Comparison of ENCODE assay signal across 8 mouse cellular contexts in the genomic region with DNA sequence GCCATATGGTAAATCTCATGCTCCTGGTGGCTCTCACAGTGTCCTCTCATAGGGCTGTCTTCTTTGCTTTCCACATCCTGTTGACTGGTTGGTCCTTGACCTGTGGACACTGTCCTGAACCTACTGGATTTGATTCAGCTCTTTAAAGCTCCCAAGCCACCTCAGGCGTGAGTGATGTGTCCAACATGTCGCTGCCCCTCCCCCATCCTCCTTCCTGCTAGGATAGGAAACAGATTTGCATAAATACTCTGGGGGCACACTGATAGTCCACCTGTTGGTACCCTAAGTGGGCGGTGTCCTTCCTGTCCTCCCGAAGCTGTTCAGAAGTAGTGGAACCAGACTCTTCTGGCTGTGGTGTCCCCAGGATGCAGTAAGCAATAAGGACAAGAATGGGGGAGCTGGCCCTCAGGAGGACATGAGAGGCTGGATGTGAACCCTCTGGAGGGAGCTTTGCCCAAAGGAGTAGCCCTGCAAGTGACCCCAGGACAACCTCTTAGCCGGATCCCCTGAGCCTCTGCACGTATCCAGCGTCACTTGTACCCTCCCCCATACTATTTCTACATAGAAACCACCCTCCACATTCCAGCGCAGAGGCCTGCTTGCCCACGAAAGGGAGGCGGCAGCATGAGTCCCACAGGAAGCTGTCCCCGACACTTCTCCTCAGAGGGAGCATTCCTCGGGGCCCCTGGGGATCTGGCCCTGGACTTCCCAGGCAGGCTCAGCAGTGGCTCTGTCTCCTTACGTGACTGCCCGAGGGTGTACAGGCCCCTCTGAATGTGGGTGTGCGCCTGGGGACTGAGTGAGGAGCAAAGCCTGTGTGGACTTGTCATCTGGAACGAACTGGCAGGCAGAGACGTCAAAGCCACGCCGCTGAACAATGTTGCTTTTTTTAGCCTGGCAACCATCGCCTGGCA.
A peak's percentile ranks its signal among the peaks of the same experiment; 100 is the strongest.
DNase-seq lines count a peak whose midpoint lies in the region; ATAC-seq lines count a peak whose summit lies in the region.

No protein-coding gene starts in this region.

- peak overlapping the region; percentile 65 for H3K9ac ChIP-seq in heart, embryonic 16.5 days (ENCODE audit: low read length)

- H3K27me3 ChIP-seq in heart, embryonic 16.5 days (ENCODE audit: control insufficient read depth, insufficient read depth, low read length): no peaks in the 10 kb centered on the region

- H3K9me3 ChIP-seq in heart, embryonic 16.5 days (replicated peaks; ENCODE audit: control insufficient read depth, low read length): no peaks in the 10 kb centered on the region

- H3K36me3 ChIP-seq in heart, embryonic 16.5 days (ENCODE audit: control insufficient read depth, insufficient read depth): no peaks in the 10 kb centered on the region

- WGBS in heart, embryonic 16.5 days: 11% methylated on average over 20 of the region's 20 CpGs

- peak; percentile 36 for DNase-seq in gastrocnemius, adult 18-20 months (ENCODE audit: low spot score)
- DNase-seq in gastrocnemius, postnatal 4 days (ENCODE audit: low spot score in 2 of 2): no peak
- DNase-seq in embryo, embryonic 10.5 days (ENCODE audit: low spot score): peak; percentile 30
- peak; percentile 73 to 81 for DNase-seq in kidney, postnatal 25 days
- peak; percentile 61 for DNase-seq in lung, postnatal 14 days
- DNase-seq in yolk sac, embryonic 10.5 days (ENCODE audit: low spot score): peak; percentile 53
- DNase-seq in ovary, postnatal 10 days (ENCODE audit: low spot score): no peak

- H3K4me1 ChIP-seq in heart, embryonic 16.5 days (ENCODE audit: control insufficient read depth, insufficient read depth, low read length): peaks cover 30% of the 10 kb centered on the region

- H3K4me2 ChIP-seq in heart, embryonic 16.5 days (ENCODE audit: low read depth, low read length): peak overlapping the region; percentile 43

- no peak overlapping the region; the same call in 1 of the 2 replicates for H3K4me3 ChIP-seq in heart, embryonic 16.5 days (ENCODE audit: low read length)

- peak; percentile 92 for ATAC-seq in heart, embryonic 16.5 days (replicated peaks; ENCODE audit: extremely low read depth, insufficient read depth, low FRiP score)

- peak overlapping the region; percentile 98 for H3K27ac ChIP-seq in heart, embryonic 16.5 days (ENCODE audit: low read length)

Comparison
In these comparisons a context has a peak if more than half of its experiments do, and no peak if none do; other contexts are left out.
1. DNase-seq: peak in gastrocnemius, adult 18-20 months (single experiment), embryo, embryonic 10.5 days (single experiment), kidney, postnatal 25 days (2 of 2), lung, postnatal 14 days (single experiment) and yolk sac, embryonic 10.5 days (single experiment); none in gastrocnemius, postnatal 4 days (0 of 2) and ovary, postnatal 10 days (single experiment).